Mouse (Mus musculus) layer of hippocampus, postnatal 10 days (tissue): Measurements from ENCODE around the gene Prps2. TPM values are rescaled to one million over a fixed set of nuclear protein-coding genes. Genes with fewer than 3 reads are reported as not detected.
"Not testable (repeated sequence)": the region's sequence is repeated elsewhere in the genome, so short reads cannot be mapped to it uniquely, and the experiment has no call there.

Experiments
- DNase-seq, 2 experiments: peaks; one replicate each; pipeline ENCODE4 v3.0.0; 2021; ENCODE audit warnings: low spot score in 2 of 2
- long read RNA-seq: library from polyadenylated mRNA; stranded (forward); transcript quantifications from one replicate; pipeline ENCODE4 v2.0.0, GENCODE M21; 2023
- total RNA-seq, 2 experiments: library from RNA; stranded (reverse); gene quantifications; 2 replicates each; pipeline ENCODE4 v1.2.3; 2021

Gene Prps2
- 10 to 100 TPM; 22.1 to 24.8 TPM for total RNA-seq
- long read RNA-seq, transcript Prps2-201 (7 exons, 3,699 nt) = major isoform, 16 of 21 reads
- long read RNA-seq, partial matches to known transcripts = 0 of 21 reads
- long read RNA-seq, other reads (novel, unspliced or antisense) = 4 of 21 reads

DNA sequence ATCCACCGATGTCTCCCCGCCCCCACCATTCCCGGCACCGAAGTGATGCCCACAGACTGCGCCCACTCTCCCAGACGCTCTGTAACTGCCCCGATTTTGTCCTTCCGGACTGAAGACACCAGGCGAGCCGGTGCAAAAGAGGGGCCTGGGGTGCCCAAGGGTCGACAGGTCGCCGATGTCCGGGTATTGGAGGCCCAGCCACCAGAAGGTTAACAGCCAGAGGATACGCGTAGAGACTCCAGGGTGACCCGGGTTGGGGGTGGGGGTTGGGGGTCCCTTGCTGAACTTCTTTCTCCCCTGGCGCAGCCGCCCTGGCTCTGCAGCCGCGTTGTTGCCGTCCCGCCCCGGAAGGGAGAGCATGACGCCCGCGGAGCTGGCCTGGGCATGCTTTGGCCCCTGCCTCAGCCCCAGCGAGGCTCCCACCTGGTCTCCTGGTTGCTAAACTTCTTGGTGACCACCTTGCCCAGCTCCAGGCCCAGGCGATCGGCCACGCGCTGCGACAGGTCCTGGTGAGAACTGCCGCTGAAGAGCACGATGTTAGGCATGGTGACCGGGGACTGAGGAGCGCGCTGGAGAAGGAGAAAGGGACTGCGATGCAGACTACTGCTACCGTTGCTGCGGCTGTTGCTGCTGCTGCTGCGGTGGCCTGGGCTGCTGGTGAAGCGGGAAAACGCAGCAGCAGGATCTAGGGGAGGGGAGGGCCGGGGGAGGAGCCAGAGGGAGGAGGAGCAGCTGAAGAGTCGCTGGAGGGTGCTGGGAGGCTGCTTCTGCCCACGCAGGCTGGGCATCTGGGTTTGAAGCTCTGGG, at the start of gene Prps2:
TSS of gene Prps2 (minus strand) at position 703 of the 807 bp plus-strand sequence.
- DNase-seq = peak; percentile 18 to 44

DNA sequence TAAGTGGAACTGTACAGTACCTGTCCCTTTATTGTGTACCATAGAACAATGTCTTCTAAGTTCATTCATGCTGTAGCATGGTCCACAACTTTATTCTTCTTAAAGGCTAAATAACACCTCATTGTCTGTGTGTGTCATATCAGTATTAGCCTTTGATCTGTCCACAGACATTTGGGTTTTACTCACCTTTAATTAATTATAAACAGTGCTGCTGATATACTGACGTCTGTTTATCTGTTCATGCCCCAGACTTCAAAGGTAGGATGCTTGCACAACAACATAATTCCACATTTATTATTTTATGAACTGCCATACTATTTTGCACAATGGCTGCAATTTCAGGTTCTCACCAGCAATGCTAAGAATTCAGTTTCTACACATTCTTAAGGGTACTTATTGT, 35.1 kb upstream of the Prps2 start:
- no peak for DNase-seq

DNA sequence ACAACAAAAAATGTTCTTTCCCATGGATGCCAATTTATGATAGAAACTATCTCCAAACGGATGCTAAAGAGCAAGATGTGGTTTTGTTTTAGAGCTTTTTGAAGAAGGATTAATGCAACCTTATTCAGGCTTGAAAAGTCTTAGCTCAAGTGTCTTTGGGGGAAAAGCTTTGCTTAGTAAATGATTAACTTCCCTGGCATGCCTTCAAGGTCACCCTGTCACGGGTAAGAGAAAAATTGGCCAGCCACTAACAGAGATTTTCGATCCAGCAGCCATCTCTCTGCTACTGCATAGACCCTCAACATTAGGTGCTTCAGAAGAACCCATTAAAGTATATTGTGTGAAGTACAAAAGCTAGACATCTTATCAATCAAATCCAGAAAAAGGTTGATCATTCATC, 12.4 kb upstream of the Prps2 start:
- DNase-seq = no peak

DNA sequence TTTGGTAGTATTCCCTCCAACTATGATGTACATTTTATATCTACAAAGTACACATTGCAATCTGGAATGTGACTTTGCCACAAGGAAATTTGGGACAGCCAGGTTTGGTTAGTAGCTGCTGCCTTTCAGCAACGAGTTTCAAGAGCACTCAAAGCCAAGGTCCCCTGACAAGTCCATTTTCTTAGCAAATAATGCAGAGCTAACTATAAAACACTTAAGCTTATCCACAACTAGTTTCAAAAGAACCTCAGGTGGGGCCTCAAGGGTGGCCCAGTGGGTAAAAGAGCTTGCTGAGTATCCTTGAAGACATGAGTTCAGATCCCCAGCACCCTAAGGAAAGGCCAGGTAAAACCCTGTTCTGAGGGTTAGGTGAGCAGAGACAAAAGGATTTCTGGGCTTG, 4.1 kb upstream of the Prps2 start:
- DNase-seq = no peak

DNA sequence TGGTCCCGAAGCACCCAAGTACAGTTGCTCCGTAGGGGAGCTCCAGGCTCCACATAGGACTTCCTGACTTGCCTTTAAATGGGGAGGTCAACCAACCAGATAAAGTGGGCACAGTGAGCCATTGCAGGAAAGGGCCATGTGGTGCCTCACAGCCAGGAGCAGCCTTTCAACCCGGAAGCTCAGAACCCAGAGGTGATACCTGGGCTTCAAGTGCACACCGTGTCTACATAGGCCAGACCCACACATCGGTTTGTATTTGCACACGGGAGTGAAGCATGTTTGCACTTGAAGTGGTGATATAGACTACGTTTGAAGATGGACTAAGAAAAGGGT, 271 bp upstream of the Prps2 start:
- DNase-seq = no peak

DNA sequence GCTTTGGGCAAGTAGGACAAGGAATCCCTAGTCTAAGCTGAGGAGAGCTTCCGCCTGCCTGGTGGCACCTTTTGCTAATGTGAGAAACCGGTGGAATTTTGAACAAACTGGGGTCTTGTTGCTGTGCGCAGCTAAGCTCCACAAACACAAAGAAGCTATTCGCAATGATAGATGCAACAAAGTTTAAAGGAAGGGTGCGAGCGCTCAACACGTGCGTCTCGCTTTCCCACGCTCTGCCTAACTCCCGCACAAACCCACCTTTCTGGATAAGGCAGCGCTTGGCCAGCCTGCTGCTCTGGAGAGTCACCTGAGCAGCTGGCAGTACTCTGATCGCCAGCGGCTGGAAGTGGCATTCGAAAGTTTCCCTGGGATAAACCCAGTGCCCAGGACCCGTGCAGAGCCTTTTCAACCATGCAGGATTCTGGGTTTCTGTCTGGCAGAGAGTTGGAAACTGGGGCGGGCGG, 934 bp downstream of the Prps2 start:
- peak in 1 of 2 experiments; percentile 32 for DNase-seq

DNA sequence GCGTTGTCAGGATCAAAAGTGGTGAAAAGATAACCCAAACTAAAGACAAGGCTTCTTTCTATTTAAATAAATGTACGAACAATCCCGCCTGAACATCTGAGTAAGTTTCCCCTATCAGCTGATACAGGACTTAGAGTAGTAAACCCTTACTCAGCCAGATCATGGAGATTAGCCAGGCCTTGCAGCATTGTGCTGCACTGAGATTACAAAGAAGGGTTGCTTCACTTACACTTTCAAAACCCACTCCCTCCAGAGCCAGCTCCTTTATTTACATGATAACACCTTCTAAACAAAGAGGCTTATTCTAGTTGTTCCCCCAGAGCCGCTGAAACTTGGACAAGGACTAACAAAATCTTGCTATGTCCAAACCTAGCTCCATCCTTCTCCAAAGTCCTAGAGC, 2.5 kb downstream of the Prps2 start:
- DNase-seq = no peak

DNA sequence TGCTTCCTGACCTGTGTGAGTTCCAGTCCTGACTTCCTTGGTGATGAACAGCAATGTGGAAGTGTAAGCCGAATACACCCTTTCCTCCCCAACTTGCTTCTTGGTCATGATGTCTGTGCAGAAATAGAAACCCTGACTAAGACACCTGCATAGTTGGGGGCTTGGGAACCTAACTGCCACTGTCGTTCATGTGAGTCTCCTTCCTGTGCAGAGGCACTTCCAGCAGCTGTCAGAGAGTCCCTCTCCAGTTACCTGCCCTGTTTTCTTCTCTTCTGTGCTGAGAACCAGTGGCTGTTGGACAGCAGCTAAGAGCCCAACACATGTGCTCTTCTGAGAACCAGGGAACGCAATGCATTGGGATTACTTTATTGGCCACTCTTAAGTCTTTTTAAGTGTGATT, 21.3 kb downstream of the Prps2 start:
- DNase-seq = not testable (repeated sequence)

DNA sequence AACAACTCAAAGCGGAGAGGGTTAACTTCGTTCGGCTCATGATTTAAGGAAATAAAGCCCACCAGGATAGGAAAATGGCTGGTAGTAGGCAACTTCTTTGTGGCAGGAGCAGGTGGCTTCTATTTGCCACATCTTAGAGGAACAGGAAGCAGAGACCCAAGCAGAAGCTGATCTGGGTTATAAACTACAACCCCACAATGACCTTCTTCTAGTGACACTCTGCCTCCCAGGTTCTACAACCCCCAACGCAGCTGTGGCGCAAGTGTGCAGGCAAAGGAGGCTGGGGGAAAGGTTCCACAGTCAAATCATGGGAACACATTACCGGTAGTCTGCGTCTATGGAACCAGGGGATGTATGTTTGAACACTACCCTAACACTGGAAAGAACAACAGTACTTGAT, 22.8 kb downstream of the Prps2 start:
- DNase-seq = no peak

DNA sequence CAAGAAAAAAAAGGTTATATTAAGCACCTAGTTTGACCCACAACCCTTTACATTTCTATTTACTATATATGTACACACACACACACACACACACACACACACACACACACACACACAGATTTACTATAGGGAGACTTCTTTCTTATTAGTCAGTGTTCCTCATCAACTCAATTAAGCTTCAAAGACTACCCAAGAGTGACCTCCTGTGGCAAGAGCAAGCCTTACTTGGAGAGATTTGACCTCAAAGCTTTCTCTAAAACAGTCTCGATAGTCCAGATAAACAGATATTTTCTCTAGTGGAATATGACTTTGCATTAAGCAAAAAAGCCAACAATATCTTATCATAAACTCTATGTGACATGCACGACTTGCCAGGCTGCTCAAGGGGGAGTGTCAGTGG, 25.1 kb downstream of the Prps2 start:
- DNase-seq = peak; percentile 8 to 11

DNA sequence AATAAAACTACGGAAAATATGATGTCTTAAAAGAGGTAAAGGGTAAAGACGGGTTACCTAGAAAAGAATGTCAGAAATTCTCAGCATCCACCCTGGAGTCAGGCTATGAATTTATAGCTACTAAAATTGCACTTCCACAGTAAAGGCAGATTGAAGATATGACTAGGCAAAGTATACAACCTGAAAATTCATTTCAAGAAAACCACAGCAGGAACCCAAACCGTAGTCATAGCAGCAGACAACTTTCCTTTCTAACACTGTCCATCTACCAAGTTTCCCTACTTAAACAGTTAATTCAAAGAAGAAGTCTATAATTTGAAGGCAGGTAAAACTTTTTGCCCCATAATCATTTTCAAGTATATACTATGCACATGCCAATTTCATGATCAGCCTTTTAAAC, 26.6 kb downstream of the Prps2 start:
- DNase-seq = no peak

DNA sequence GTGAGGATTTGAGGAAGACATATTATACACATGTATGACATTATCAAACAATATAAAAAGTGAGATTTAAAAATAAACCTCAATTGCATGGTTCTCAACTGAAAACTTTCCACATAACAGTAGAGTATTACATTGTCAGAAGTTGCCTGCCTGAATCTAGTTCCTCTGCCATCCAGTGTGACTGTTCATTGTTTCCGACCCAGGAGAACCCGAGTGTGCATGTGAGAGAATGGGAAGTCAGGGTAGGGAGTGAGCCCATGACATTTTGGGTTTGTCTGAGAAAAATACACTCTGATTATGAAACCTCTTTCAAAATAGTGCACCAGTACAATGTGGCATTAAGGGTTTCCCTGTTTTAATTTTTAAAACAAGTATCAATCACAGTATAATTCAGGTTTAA, 28.9 kb downstream of the Prps2 start:
- no peak for DNase-seq

DNA sequence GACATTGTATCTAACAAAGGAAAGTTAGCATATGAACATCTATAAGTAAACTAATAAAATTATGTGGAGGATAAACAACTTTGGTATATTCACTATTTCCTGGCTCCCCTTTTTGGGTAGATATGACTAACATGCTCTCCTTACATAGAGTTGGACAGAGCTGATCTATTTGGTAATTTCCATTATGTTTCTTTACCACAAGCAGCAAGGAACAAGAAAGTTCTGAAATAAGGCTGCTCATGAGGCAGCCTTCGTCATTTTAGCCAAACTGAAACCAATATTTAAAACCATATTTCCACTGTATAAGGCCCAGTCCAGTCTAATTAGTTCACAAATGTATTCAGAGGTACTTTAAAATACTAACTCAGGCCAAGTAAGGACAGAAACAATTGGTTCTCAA, 36.1 kb downstream of the Prps2 start:
- DNase-seq = no peak

DNA sequence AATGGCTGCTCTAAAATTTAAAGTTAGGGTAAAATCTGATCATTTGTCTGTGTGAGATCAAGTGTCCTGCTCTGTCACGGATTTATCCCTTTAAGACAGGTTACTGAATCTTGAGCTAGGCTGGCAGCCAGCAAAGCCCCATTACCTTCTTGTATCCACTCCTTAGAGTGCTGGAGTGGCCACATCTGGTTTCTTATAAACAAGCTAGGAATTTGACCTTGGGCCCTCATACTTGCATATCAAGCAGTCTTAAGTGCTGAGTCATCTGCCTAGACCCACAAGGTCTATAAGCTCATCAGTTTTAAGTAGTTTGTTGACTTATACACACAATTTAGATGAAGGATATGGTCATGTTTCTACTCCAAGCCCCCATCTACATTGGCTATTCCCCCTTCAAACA, 38.2 kb downstream of the Prps2 start:
- DNase-seq = no peak

DNA sequence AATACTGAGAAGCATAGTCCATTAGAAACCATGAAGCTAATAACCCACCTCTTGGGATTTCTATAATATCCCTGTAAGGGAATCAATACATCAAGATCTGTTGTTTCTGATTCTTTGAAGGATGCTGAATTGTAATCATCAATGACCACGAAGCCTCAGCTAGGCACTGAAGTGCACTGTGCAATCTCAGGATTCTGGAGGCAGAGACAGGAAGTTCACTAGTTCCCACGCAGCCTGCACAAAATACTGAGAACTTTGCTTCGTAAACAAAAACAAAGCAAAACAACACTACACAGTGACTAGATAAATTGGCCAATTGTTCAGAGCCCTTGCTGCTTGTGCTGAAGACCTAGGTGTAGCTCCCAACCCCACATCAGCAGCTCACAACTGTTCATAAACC, 40.7 kb downstream of the Prps2 start:
- DNase-seq = no peak

DNA sequence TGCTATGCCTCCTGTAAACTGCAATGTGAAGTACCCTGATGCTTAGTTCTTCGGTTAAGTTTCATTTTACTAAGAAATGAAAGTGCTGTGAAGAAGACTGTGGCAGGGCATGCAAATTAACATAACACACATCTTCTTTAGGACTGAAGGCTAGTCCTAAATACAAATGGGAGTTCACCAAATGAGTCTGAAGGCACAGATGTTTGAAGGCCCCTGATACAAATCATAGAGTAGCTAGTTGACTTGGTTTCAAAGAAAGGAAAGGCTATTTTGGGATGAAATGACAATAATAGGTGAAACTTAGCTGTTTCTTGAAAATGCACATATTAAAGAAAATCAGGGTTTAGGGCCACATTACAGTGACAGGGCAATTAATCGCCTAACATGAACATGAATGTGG, 42.4 kb downstream of the Prps2 start:
- no peak for DNase-seq

DNA sequence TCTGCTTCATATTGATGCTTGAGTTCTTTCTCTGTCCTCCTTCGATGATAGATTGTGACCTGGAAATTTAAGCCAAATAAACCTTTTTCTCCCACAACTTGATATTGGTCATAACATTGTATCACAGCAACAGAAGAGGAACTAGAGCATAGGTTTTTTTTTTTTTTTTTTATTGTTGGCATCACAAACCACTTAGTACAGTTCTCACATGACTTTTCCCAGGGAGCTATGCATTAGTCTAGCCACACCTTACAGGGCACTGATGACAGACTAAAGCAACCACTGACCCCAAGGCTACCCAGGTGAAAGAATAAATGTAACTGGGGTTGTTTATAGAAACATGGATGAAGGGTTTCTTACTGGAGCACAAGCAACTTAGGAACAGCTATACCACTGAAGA, 44.6 kb downstream of the Prps2 start:
- DNase-seq = no peak

DNA sequence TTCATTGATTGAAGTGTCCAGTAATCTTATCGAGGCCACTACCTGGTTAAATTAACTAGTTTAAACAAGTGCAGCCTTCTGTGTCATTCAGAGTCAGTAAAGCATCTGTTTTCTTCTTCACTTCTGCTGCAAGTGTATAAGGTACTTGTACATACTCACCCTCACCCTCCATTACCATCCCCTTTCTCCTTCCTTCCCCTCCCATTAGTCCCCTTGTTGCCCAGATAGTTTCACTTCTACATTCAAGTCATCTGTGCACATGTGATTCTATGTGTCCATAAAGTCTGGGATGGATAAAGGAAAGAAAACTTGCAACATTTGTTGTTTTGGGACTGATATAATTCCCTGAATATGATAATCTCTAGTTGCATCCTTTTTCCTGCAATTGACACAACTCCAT, 48.0 kb downstream of the Prps2 start:
- DNase-seq = no peak

DNA sequence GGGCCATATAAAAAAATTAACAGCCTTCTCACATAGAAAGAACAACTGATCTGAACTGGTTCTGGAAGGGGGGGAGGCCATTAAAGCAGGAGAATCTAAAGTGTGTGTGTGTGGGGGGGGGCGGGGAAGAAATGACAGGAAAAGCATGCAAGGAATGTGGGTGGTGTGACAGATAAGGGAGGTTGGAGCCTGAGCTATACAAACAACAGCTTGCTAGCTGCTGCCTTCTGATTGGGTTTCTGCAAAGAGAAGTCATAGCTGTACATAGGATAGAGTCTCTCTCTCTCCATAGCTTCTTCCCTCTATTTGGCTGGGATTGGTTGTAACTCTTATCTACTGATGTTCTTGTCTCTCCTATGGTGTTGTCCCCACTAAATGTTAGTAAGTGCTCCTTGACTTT, 49.9 kb downstream of the Prps2 start:
- no peak for DNase-seq

DNA sequence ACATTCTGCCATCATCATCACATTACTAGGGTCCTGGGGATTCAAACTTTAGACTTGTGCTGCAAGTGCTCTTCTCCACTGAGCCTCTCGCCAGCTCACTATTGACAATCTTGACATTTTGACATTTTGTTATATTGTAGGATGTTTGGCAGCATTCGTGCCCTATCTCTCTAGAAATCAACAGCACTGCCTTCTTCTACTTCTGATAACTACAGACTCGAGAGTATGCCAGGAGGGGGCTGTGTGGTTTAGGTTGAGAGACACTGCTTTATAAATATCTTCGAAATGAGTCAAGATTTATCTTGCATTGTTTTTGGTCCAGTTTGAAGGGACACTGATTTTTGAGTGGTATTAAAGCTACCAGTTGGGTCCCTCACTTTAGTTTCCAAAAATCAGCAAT, 51.6 kb downstream of the Prps2 start:
- DNase-seq = no peak

DNA sequence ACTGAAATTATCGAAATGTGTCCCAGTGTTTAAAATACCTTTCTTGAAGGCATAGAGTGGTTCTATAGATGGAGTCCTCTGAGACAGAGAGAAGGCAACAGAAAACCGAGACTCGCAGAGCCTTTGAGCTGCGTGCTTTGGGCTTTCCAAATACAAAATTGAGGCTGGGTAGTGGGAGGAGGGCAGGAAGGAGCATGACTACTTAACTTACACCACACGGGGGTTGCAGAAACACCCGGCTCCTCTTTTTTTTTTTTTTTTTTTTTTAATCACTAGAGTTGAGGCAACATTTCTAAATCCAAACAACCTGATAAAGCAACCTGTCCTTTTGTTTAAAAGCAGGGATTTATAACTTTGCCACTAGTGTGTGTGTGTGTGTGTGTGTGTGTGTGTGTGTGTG, 52.1 kb downstream of the Prps2 start, which contains the start of gene Tlr7:
TSS of gene Tlr7 (minus strand) at position 160 of the 400 bp plus-strand sequence.
- DNase-seq = no peak

DNA sequence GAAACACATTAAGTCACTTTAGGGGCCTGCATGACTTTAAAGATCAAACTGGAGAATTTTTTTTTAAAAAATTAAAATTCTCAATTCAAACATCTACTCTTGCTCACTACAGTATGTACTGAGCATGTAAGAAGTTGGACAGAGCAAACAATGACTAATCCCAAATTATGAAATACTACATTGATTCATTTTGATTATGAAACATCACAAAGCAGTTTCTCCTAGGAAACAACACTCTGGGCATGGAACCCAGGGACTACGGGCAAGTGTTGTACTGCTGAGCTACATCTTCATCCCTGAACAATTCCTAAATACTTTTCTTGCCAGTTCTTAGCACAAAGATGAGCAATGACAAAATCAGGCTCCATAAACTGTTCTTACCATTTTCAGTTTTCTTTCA, 52.9 kb downstream of the Prps2 start:
- DNase-seq = no peak

DNA sequence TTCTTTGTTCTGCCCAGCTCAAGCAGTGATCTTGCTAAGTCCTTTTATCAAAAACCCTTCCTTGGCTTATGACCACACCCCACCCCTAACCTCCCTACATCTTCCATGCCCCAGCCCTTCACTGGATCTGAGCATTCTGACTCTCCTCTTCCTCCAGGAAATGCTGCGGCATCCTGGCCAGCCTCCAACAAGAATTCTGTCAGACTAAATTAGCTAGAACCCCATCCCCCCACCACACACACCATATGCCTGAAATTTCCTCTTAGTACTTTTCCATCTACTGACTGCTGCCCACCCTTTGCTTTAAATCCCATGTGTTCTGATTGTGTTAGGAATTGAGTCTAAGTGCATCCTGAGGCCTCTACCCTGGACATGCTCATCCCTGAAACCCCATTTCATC, 53.5 kb downstream of the Prps2 start:
- DNase-seq = peak; percentile 8 to 29
